Mouse (Mus musculus): ENCODE data around the gene Smu1.

The Smu1 gene

GRCm38 (mm10) chr4:40757157-40757779, 455 bp downstream of the Smu1 start:
- no peak for DNase-seq (ENCODE audit: low spot score in 2 of 2)

GRCm38 (mm10) chr4:40735351-40735750, 22.4 kb downstream of the Smu1 start:
- no peak for DNase-seq (ENCODE audit: low spot score in 2 of 2)

GRCm38 (mm10) chr4:40731262-40731661, 26.5 kb downstream of the Smu1 start:
- no peak for DNase-seq (ENCODE audit: low spot score in 2 of 2)

GRCm38 (mm10) chr4:40727247-40727646, 30.5 kb downstream of the Smu1 start:
- DNase-seq (ENCODE audit: low spot score in 2 of 2): no peak

GRCm38 (mm10) chr4:40725554-40725953, 32.2 kb downstream of the Smu1 start:
- no peak for DNase-seq (ENCODE audit: low spot score in 2 of 2)

- no peak for DNase-seq (ENCODE audit: low spot score in 2 of 2)
Measured at GRCm38 (mm10) chr4:40725141-40725540, 32.6 kb downstream of the Smu1 start.

GRCm38 (mm10) chr4:40722687-40723460, 34.8 kb downstream of the Smu1 start:
- DNase-seq (ENCODE audit: low spot score in 2 of 2): peak; percentile 38 to 76

GRCm38 (mm10) chr4:40722011-40722666, 35.6 kb downstream of the Smu1 start, which contains the start of gene Dnaja1:
TSS of gene Dnaja1 (plus strand) at chr4:40722150.
- peak; percentile 87 to 95 for DNase-seq (ENCODE audit: low spot score in 2 of 2)

GRCm38 (mm10) chr4:40720910-40721309, 36.8 kb downstream of the Smu1 start:
- no peak for DNase-seq (ENCODE audit: low spot score in 2 of 2)

DNA sequence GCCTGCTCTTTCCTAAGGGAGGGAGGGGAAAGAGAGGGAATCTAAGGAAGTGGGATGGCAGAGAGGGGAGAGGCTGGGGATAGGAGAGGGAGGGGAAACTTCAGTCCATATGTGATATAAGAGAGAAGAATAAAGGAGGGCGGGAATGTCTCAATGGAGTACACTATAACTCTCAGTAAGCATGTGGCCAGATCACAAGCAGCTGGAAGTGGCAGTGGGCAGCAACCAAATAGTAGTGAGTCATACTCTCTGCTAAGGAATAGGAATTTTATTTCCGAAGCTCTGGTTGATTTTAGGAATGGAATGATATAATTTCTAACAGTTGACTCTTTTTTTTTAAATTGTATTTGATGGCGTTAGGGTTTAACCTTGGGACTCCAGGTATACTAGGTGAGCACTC, 40.6 kb downstream of the Smu1 start:
- no peak for DNase-seq (ENCODE audit: low spot score in 2 of 2)

DNA sequence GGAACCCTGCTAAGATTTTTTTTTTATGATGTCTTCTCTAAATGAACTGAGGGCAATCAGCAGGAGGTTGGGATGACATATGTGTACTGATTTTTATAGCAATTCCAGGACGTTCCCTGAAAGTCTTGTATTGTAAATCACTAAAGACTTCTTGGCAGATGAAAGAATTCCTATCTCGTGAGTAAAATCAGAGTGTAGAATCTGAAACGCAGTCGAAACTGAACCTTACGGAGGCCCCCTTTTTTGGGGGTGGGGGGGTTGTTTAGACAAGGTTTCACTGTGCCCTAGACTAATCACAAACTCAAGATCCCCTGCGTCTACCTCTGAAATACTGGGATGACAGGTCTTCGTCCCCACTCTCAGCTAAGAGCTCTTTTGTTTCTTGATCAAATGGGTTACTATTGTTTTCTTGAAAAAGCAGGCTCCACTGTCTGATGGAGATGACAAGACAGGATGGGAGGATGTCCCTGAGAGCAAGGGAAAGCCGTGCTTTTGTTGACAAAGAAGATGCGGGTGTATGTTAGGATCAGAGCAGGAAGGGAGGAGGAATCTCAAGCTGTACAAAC, 53.9 kb downstream of the Smu1 start:
- DNase-seq (ENCODE audit: low spot score in 2 of 2): no peak

GRCm38 (mm10) chr4:40702797-40703709, 54.7 kb downstream of the Smu1 start, which contains the start of gene Aptx:
TSS of gene Aptx (minus strand) at chr4:40703194.
- peak; percentile 91 to 98 for DNase-seq (ENCODE audit: low spot score in 2 of 2)

- no peak for DNase-seq (ENCODE audit: low spot score in 2 of 2)
Measured at GRCm38 (mm10) chr4:40701796-40702195, 55.9 kb downstream of the Smu1 start.

DNA sequence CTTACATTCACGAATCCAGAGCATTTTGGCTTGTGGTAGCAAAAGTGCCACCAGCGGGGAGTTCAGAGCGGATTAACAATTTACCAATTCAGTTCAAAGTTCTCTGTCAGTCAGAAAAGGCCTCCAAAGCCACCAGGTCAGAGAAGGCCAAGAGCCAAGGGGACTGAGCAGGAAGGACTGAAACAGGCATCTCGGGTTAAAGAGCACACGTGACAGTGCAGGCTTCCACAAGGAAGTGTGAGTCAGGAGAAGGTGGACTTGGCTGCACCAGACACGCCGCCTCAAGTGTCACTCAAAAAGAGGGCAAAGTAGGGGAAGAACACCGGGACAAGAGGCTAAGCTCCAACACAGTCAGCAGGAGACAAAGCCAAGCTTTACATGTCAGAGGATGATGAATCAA, 57.5 kb downstream of the Smu1 start:
- DNase-seq (ENCODE audit: low spot score in 2 of 2): no peak

GRCm38 (mm10) chr4:40697059-40697458, 60.7 kb downstream of the Smu1 start:
- DNase-seq (ENCODE audit: low spot score in 2 of 2): no peak

DNA sequence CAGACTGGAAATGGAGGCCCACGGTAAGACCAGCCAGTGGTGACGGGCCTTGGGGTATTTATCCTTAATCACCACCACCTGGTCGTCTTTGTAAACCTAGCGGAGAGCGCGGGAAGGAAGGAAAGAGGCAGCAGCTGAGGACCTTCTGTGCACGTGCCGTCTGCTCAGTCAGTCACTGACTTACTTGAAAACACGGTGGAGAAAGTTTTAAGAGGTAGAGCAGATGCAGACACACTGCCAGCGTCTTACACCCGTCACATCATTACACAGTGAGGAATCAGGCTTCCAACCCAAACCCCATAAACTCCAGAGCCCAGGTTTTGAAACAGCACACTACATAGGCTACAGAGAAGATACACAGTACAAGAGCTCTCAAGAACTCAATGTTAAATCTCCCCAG, 66.6 kb downstream of the Smu1 start:
- no peak for DNase-seq (ENCODE audit: low spot score in 2 of 2)
